Mouse (Mus musculus) brain, embryonic 14.5 days (tissue): ENCODE measurements around the gene Trp53tg5.

Source experiments
- CTCF ChIP-seq: fragments of 200-500 bp; IDR thresholded peaks from 2 replicates; pipeline ENCODE4 v1.5.1; 2012; ENCODE audit warnings: inconsistent platforms, mild to moderate bottlenecking, moderate library complexity, borderline replicate concordance; ENCODE audit not compliant: insufficient read depth, insufficient read length; ENCODE audit errors: extremely low read depth
- POLR2A ChIP-seq: fragments of 200-500 bp; IDR thresholded peaks from 2 replicates; pipeline ENCODE4 v1.6.1; 2012; ENCODE audit warnings: mild to moderate bottlenecking, inconsistent platforms, borderline replicate concordance; ENCODE audit not compliant: poor library complexity, insufficient read depth, insufficient read length, severe bottlenecking; ENCODE audit errors: extremely low read depth

- TF ChIP-seq POLR2A (no peak), CTCF (no peak)
Observed at GRCm38 (mm10) chr2:164507811-164508210, 34.3 kb upstream of the Trp53tg5 start.
